Mouse (Mus musculus) mesoderm, embryonic 11.5 days (tissue): ENCODE measurements around the gene Zic2.

Source experiments
- DNase-seq: peaks from one replicate; pipeline ENCODE4 v3.0.0-alpha.2; 2012; ENCODE audit warnings: low read depth, low spot score

Gene Zic2

GRCm38 (mm10) chr14:122492015-122492414 is 16.8 kb downstream of the Zic2 start:
- DNase-seq: no peak

- DNase-seq: no peak
These were observed 33.8 kb downstream of the Zic2 start for GRCm38 (mm10) chr14:122509058-122509457.

DNA sequence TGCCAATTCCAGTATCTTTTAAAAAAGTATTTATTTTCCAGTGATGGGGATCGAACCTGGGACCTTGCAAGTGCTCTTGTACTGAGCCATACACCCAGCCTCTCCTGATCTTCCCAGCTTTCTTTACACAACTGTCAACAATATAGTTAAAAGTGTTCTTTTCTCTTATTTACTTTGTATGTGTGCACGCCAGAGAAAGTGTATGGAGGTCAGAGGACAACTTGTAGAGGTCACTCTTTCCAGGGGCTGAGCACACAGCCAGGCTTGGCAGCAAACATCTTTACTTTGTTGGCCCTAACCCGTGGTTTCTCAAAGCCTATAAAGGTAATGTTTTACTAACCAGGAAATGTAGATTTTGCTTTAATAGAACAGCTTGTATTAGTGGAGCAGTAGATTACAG is 36.3 kb downstream of the Zic2 start:
- DNase-seq: no peak

DNA sequence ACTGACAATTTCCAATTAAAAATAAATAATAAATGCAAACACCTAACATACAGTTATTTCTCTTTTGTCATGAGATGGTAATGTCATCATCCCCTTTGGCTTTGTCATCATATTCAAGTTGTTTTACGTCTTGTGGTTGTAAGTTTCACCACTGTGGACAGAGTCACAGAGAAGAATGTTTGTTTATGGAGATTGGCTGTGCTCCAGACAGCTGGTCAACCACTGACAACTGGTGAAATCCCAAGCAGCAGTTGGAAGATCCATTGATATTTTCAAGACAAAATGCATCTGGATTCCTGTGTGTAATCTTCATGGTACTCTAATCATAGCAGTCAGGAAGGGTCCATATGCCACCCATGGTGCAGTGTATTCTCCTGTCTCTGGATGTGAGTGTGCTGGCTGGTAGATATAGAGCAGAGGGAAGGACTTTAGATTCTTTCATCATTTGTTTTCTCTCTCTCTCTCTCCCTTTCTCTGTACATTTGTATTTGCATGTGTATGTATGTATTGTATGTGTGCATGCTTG is 38.3 kb downstream of the Zic2 start:
- DNase-seq: no peak

DNA sequence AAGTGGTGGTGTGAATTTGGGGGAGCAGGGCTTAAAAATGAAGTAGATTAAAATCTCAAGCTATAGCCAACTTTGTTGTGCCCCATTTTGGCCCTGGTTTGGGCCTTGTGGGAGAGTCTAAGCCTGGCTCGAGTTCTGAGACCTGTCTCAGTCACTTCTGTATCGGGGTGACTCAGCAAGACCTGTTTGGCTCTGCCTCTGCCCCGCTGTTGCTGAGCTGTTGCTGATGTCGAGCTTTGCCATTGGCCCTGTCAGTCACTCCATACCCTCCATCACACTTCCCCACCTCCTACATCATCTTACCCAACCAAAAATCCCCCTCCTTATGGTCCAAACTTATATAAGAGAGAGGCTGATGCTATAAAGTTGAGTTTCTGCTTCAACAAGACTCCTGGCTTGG is 53.2 kb downstream of the Zic2 start:
- DNase-seq: no peak
